Mouse (Mus musculus): Measurements from ENCODE around the gene Sap30bp. TPM values are rescaled to one million over a fixed set of nuclear protein-coding genes. Genes with fewer than 3 reads are reported as not detected.

Sap30bp gene
- total and polyA plus RNA-seq, 2 experiments from 2014 or later: 17.9 to 19.0 TPM

GRCm38 (mm10) chr11:115889159-115889558, 43.9 kb upstream of the Sap30bp start:
- H3K27ac ChIP-seq (ENCODE audit: low read depth): no peak overlapping the region
- WGBS: 83% methylated on average over 6 of the region's 6 CpGs
- H3K4me1 ChIP-seq (ENCODE audit: control insufficient read depth, insufficient read depth): 0 out of 2 replicates have a peak, but pooled peaks cover 4% of the 10 kb centered on the region
- no peak for DNase-seq (ENCODE audit: low spot score)
- TF ChIP-seq EP300 (IDR thresholded peaks at IDR 0.05; ENCODE audit: low read depth) (no peak), CTCF (IDR thresholded peaks at IDR 0.05; ENCODE audit: low read depth) (no peak)
- no peak overlapping the region for H3K9ac ChIP-seq (replicated peaks; ENCODE audit: low read depth, low read length)
- no peak overlapping the region for H3K4me3 ChIP-seq (ENCODE audit: low read depth, low read length)
- no peaks in the 10 kb centered on the region for H3K9me3 ChIP-seq (replicated peaks; ENCODE audit: control insufficient read depth, low read length)
- ATAC-seq (ENCODE audit: insufficient read depth, low read depth): no peak
- no peaks in the 10 kb centered on the region for H3K27me3 ChIP-seq (ENCODE audit: control insufficient read depth, insufficient read depth, low read length)
- peaks cover 11% of the 10 kb centered on the region for H3K36me3 ChIP-seq (replicated peaks; ENCODE audit: control insufficient read depth, insufficient read depth, low read length)
- no peak overlapping the region for H3K4me2 ChIP-seq (ENCODE audit: low read depth, low read length)

GRCm38 (mm10) chr11:115892213-115892612, 40.9 kb upstream of the Sap30bp start:
- Histone ChIP-seq H3K36me3 (replicated peaks; ENCODE audit: control insufficient read depth, insufficient read depth, low read length) (peaks cover 23% of the 10 kb centered on the region), H3K27ac (ENCODE audit: low read depth) (no peak overlapping the region)
- 48% methylated on average over 6 of the region's 6 CpGs for WGBS

GRCm38 (mm10) chr11:115893071-115893470, 40.0 kb upstream of the Sap30bp start:
- no peak for ATAC-seq (ENCODE audit: insufficient read depth, low read depth)
- H3K9me3 ChIP-seq (replicated peaks; ENCODE audit: control insufficient read depth, low read length): no peaks in the 10 kb centered on the region
- H3K4me3 ChIP-seq (ENCODE audit: low read depth, low read length): no peak overlapping the region
- no peak overlapping the region for H3K27ac ChIP-seq (ENCODE audit: low read depth)
- no peak overlapping the region for H3K4me2 ChIP-seq (ENCODE audit: low read depth, low read length)
- no peaks in the 10 kb centered on the region for H3K27me3 ChIP-seq (ENCODE audit: control insufficient read depth, insufficient read depth, low read length)
- no peak for TF ChIP-seq CTCF (IDR thresholded peaks at IDR 0.05; ENCODE audit: low read depth)
- no peak for TF ChIP-seq EP300 (IDR thresholded peaks at IDR 0.05; ENCODE audit: low read depth)
- peaks cover 23% of the 10 kb centered on the region for H3K36me3 ChIP-seq (replicated peaks; ENCODE audit: control insufficient read depth, insufficient read depth, low read length)
- WGBS: 81% methylated on average over 9 of the region's 9 CpGs
- no peak overlapping the region for H3K9ac ChIP-seq (replicated peaks; ENCODE audit: low read depth, low read length)
- no peak for DNase-seq (ENCODE audit: low spot score)
- no peaks in the 10 kb centered on the region for H3K4me1 ChIP-seq (ENCODE audit: control insufficient read depth, insufficient read depth)

More at GRCm38 (mm10) chr11:115892213-115892612, 40.9 kb upstream of the Sap30bp start:
- 0 out of 2 replicates have a peak, but pooled peaks cover 3% of the 10 kb centered on the region for H3K4me1 ChIP-seq (ENCODE audit: control insufficient read depth, insufficient read depth)
- H3K27me3 ChIP-seq (ENCODE audit: control insufficient read depth, insufficient read depth, low read length): no peaks in the 10 kb centered on the region
- no peak for TF ChIP-seq CTCF (IDR thresholded peaks at IDR 0.05; ENCODE audit: low read depth)
- TF ChIP-seq EP300 (IDR thresholded peaks at IDR 0.05; ENCODE audit: low read depth): no peak
- H3K9ac ChIP-seq (replicated peaks; ENCODE audit: low read depth, low read length): no peak overlapping the region
- H3K4me3 ChIP-seq (ENCODE audit: low read depth, low read length): no peak overlapping the region
- no peak overlapping the region for H3K4me2 ChIP-seq (ENCODE audit: low read depth, low read length)
- DNase-seq (ENCODE audit: low spot score) (no peak), ATAC-seq (ENCODE audit: insufficient read depth, low read depth) (no peak)
- H3K9me3 ChIP-seq (replicated peaks; ENCODE audit: control insufficient read depth, low read length): no peaks in the 10 kb centered on the region

GRCm38 (mm10) chr11:115894755-115895520, 38.1 kb upstream of the Sap30bp start:
- no peaks in the 10 kb centered on the region for H3K9me3 ChIP-seq (replicated peaks; ENCODE audit: control insufficient read depth, low read length)
- no peak overlapping the region for H3K27ac ChIP-seq (ENCODE audit: low read depth)
- ATAC-seq (ENCODE audit: insufficient read depth, low read depth): peak; percentile 62
- WGBS: 52% methylated on average over 14 of the region's 14 CpGs
- 0 out of 2 replicates have a peak, but pooled peaks cover 4% of the 10 kb centered on the region for H3K4me1 ChIP-seq (ENCODE audit: control insufficient read depth, insufficient read depth)
- H3K9ac ChIP-seq (replicated peaks; ENCODE audit: low read depth, low read length): no peak overlapping the region
- H3K36me3 ChIP-seq (replicated peaks; ENCODE audit: control insufficient read depth, insufficient read depth, low read length): peaks cover 23% of the 10 kb centered on the region
- no peaks in the 10 kb centered on the region for H3K27me3 ChIP-seq (ENCODE audit: control insufficient read depth, insufficient read depth, low read length)
- TF ChIP-seq EP300 (IDR thresholded peaks at IDR 0.05; ENCODE audit: low read depth) (no peak), CTCF (IDR thresholded peaks at IDR 0.05; ENCODE audit: low read depth) (peak; percentile 78)
- no peak overlapping the region for H3K4me2 ChIP-seq (ENCODE audit: low read depth, low read length)
- DNase-seq (ENCODE audit: low spot score): peak; percentile 75
- H3K4me3 ChIP-seq (ENCODE audit: low read depth, low read length): no peak overlapping the region

GRCm38 (mm10) chr11:115898446-115898845, 34.6 kb upstream of the Sap30bp start:
- Histone ChIP-seq H3K4me2 (ENCODE audit: low read depth, low read length) (no peak overlapping the region), H3K4me1 (ENCODE audit: control insufficient read depth, insufficient read depth) (peaks cover 24% of the 10 kb centered on the region), H3K36me3 (replicated peaks; ENCODE audit: control insufficient read depth, insufficient read depth, low read length) (peaks cover 18% of the 10 kb centered on the region), H3K9ac (replicated peaks; ENCODE audit: low read depth, low read length) (no peak overlapping the region), H3K4me3 (ENCODE audit: low read depth, low read length) (no peak overlapping the region), H3K27me3 (ENCODE audit: control insufficient read depth, insufficient read depth, low read length) (no peaks in the 10 kb centered on the region), H3K9me3 (replicated peaks; ENCODE audit: control insufficient read depth, low read length) (no peaks in the 10 kb centered on the region), H3K27ac (ENCODE audit: low read depth) (peak overlapping the region; percentile 98; the same call in 1 of the 2 replicates)
- TF ChIP-seq EP300 (IDR thresholded peaks at IDR 0.05; ENCODE audit: low read depth): no peak
- no peak for TF ChIP-seq CTCF (IDR thresholded peaks at IDR 0.05; ENCODE audit: low read depth)
- ATAC-seq (ENCODE audit: insufficient read depth, low read depth): no peak
- 75% methylated on average over 7 of the region's 7 CpGs for WGBS
- no peak for DNase-seq (ENCODE audit: low spot score)

Measured in heart, postnatal 0 days (tissue).